In the genomic region with DNA sequence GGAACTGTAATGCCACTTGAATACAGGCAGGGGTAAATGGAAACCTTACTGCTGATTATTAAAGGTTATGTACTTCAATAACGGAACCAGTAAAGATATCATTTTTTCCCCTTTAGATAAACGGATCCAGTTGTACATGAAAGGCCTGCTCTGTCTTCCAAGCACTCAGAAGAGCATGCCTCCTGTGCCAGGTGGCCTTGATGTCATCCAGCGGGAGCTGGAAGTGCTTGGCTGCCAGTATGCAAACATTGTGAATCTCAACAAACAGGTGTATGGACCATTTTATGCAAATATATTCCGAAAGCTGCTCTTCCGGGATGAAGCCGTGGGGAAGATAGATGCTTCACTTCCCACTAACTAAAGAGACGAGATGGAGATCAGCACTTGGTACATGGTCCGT, we compare ENCODE assay signal across 25 mouse cellular contexts. TPM values are rescaled to one million over a fixed set of nuclear protein-coding genes. Genes with fewer than 3 reads are reported as not detected.
A peak's percentile ranks its signal among the peaks of the same experiment; 100 is the strongest.
DNase-seq lines count a peak whose midpoint lies in the region; ATAC-seq lines count a peak whose summit lies in the region.
"Had no signal": no experiment of that assay in that cellular context is flagged by ENCODE, and none has a peak within 500 bp of the region (broad histone marks: within the 10 kb centered on the region; RNA-seq: fewer than 3 reads in every experiment).

No protein-coding gene starts in this region.

- peak; percentile 58 to 75 for DNase-seq in adrenal gland, adult (ENCODE audit: inconsistent age in 2 of 2, low spot score in 1 of 2)
- no peak for DNase-seq in adrenal gland, postnatal 4 days (ENCODE audit: low spot score in 2 of 2)
- DNase-seq in adrenal gland, postnatal 36 days: peak; percentile 47 to 54
- DNase-seq in adrenal gland, adult 18-20 months (ENCODE audit: low spot score in 2 of 2): no peak
- peak; percentile 84 for DNase-seq in heart, adult 11 months
- DNase-seq in heart, postnatal 4 days: no peak
- DNase-seq in heart, adult 9 months (ENCODE audit: low spot score in 2 of 2): no peak
- DNase-seq: adrenal gland, adult 2 months; adrenal gland, adult 8-10 months; adrenal gland, postnatal 10 days; adrenal gland, postnatal 14 days; adrenal gland, postnatal 25 days; B cell, adult 2 months; cerebellum, adult 11 months; cerebellum, adult 11-12 months; cerebellum, adult 18-20 months; cerebellum, adult 2 months; cerebellum, adult 8-10 months; cerebellum, adult 9-10 months had no signal

- H3K9me3 ChIP-seq in heart, embryonic 15.5 days (replicated peaks): no peaks in the 10 kb centered on the region
- H3K9me3 ChIP-seq: G1E had no signal

- peaks cover 6% of the 10 kb centered on the region; the same call in 1 of the 2 replicates for H3K36me3 ChIP-seq in heart, embryonic 15.5 days

- H3K4me2 ChIP-seq in heart, embryonic 15.5 days: no peak overlapping the region

- 0 out of 2 replicates have a peak overlapping the region, but pooled peaks have one; percentile 0 for H3K27ac ChIP-seq in heart, embryonic 15.5 days

- WGBS in heart, embryonic 15.5 days: 77% methylated on average over 8 of the region's 8 CpGs

- no peaks in the 10 kb centered on the region for H3K27me3 ChIP-seq in heart, embryonic 15.5 days
- H3K27me3 ChIP-seq: CH12.LX, Patski had no signal

- H3K4me3 ChIP-seq in heart, embryonic 15.5 days: no peak overlapping the region

- no peak for ATAC-seq in heart, embryonic 15.5 days (replicated peaks; ENCODE audit: insufficient number of reproducible peaks, insufficient read depth, low FRiP score, low read depth)
- ATAC-seq: activated CD4-positive, CD25-positive, alpha-beta regulatory T cell, adult 4 months; CD4-positive, CD25-positive, alpha-beta regulatory T cell, adult 4 months; Patski had no signal

- H3K4me1 ChIP-seq in heart, embryonic 15.5 days (replicated peaks): peaks cover 43% of the 10 kb centered on the region

- no peak overlapping the region for H3K9ac ChIP-seq in heart, embryonic 15.5 days

RNA-seq across cellular contexts. Expression of a gene that starts 8.7 kb away (rescaled TPM):
- total RNA-seq in adrenal gland, postnatal 4 days (2021): 10 to 100 TPM; 28.5 to 31.6 TPM
- 10 to 100 TPM; 22.2 to 37.2 TPM for total RNA-seq in adrenal gland, postnatal 36 days (2021)
- total RNA-seq in adrenal gland, adult 18-20 months (2021): 10 to 100 TPM; 15.3 to 28.2 TPM
- total RNA-seq in heart, postnatal 4 days (2021): 10 to 100 TPM; 13.8 to 14.9 TPM
- polyA plus RNA-seq in heart, embryonic 15.5 days (2015; fragmentation: Nextera tagmentation; extraction: Ambion mirVana): 8.0 and 8.9 TPM in 2 replicates

RNA-seq across cellular contexts. Expression of a gene that starts 36.9 kb away (rescaled TPM):
- 10 to 100 TPM; 50.1 to 51.2 TPM for total RNA-seq in adrenal gland, postnatal 4 days (2021)
- total RNA-seq in adrenal gland, postnatal 36 days (2021): 10 to 100 TPM; 48.0 to 55.3 TPM
- 10 to 100 TPM; 28.1 to 40.9 TPM for total RNA-seq in adrenal gland, adult 18-20 months (2021)
- total RNA-seq in heart, postnatal 4 days (2021): 10 to 100 TPM; 26.4 to 33.4 TPM
- 32.9 and 33.3 TPM in 2 replicates for polyA plus RNA-seq in heart, embryonic 15.5 days (2015; fragmentation: Nextera tagmentation; extraction: Ambion mirVana)

Comparison
In these comparisons a context has a peak if more than half of its experiments do, and no peak if none do; other contexts are left out.
1. DNase-seq: peak in adrenal gland, adult (2 of 2), adrenal gland, postnatal 36 days (2 of 2) and heart, adult 11 months (single experiment); none in adrenal gland, postnatal 4 days (0 of 2), adrenal gland, adult 18-20 months (0 of 2), heart, postnatal 4 days (single experiment) and heart, adult 9 months (0 of 2).